19 mouse cellular contexts compared by ENCODE assay signal in the genomic region with DNA sequence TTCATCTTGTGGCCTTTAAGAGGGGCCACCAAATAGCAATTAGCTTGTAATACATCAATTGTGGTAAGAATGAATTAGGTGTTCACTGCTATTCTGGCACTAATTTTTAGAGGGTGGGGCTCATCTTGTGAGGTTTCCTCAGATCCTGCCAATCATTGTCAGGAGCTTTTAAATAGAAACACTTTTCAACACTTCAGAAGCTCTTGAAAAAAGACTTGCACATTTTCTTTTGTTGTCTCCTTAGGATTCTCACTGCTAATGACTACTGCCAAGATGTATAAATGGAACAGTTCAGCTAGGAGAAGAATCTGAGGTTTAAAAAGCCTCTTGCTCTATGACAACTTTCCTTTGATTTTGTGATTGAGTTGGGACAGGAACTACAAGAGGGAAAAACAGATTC.
DNase-seq lines count a peak whose midpoint lies in the region; ATAC-seq and TF ChIP-seq lines count a peak whose summit lies in the region.
"Had no signal": no experiment of that assay in that cellular context is flagged by ENCODE, and none has a peak within 500 bp of the region (broad histone marks: within the 10 kb centered on the region; RNA-seq: fewer than 3 reads in every experiment).

No protein-coding gene starts in this region.

- ATAC-seq in forebrain, embryonic 13.5 days: peak; percentile 76; the same call in 1 of the 2 replicates
- ATAC-seq in forebrain, embryonic 11.5 days (replicated peaks; ENCODE audit: low FRiP score): no peak
- peak; percentile 46; the same call in 1 of the 2 replicates for ATAC-seq in forebrain, embryonic 14.5 days
- ATAC-seq in liver, postnatal 0 days: no peak
- ATAC-seq: hindbrain, embryonic 16.5 days had no signal

- TF ChIP-seq EP300 in liver, postnatal 0 days (IDR thresholded peaks at IDR 0.05; ENCODE audit: low read depth): no peak

- H3K4me2 ChIP-seq in forebrain, embryonic 13.5 days: no peak overlapping the region
- no peak overlapping the region for H3K4me2 ChIP-seq in forebrain, embryonic 11.5 days (ENCODE audit: low read depth, low read length, severe bottlenecking)
- H3K4me2 ChIP-seq in forebrain, embryonic 14.5 days (ENCODE audit: low read length): no peak overlapping the region
- no peak overlapping the region for H3K4me2 ChIP-seq in liver, postnatal 0 days (ENCODE audit: low read depth, low read length)
- H3K4me2 ChIP-seq: embryonic facial prominence, embryonic 15.5 days; heart, embryonic 13.5 days had no signal

- DNase-seq in forebrain, embryonic 11.5 days (ENCODE audit: low spot score): no peak
- peak; percentile 38 for DNase-seq in brain, adult 2 months (ENCODE audit: low read depth, low spot score)
- peak; percentile 38 for DNase-seq in forebrain, embryonic 14.5 days (ENCODE audit: low spot score)
- DNase-seq in telencephalon, adult 2 months (ENCODE audit: low read depth, low spot score): peak; percentile 28
- DNase-seq in thymus, postnatal 10 days (ENCODE audit: low spot score in 2 of 2): no peak
- no peak for DNase-seq in liver, postnatal 0 days
- DNase-seq: adrenal gland, postnatal 14 days; cerebellum, adult 2 months; cerebellum, postnatal 10 days; embryo, embryonic 11 days; gastrocnemius, postnatal 14 days; heart, adult 2 months; heart, postnatal 36 days; kidney, adult 11 months had no signal

- no peak overlapping the region for H3K9ac ChIP-seq in forebrain, embryonic 13.5 days
- no peak overlapping the region for H3K9ac ChIP-seq in forebrain, embryonic 11.5 days (ENCODE audit: low read length)
- no peak overlapping the region for H3K9ac ChIP-seq in forebrain, embryonic 14.5 days (ENCODE audit: low read length)
- no peak overlapping the region for H3K9ac ChIP-seq in liver, postnatal 0 days (replicated peaks)
- H3K9ac ChIP-seq: embryonic facial prominence, embryonic 15.5 days; heart, embryonic 13.5 days had no signal

- no peaks in the 10 kb centered on the region for H3K27me3 ChIP-seq in forebrain, embryonic 13.5 days
- no peaks in the 10 kb centered on the region for H3K27me3 ChIP-seq in forebrain, embryonic 11.5 days (ENCODE audit: control insufficient read depth, insufficient read depth, low read length)
- H3K27me3 ChIP-seq in forebrain, embryonic 14.5 days (replicated peaks; ENCODE audit: control insufficient read depth, insufficient read depth, low read length): no peaks in the 10 kb centered on the region
- H3K27me3 ChIP-seq in liver, postnatal 0 days (ENCODE audit: insufficient read depth, low read length): no peaks in the 10 kb centered on the region
- H3K27me3 ChIP-seq: embryonic facial prominence, embryonic 15.5 days; heart, embryonic 13.5 days had no signal

- peaks cover 5% of the 10 kb centered on the region for H3K4me1 ChIP-seq in forebrain, embryonic 13.5 days
- no peaks in the 10 kb centered on the region for H3K4me1 ChIP-seq in forebrain, embryonic 11.5 days (replicated peaks; ENCODE audit: control insufficient read depth, insufficient read depth, low read length)
- no peaks in the 10 kb centered on the region for H3K4me1 ChIP-seq in forebrain, embryonic 14.5 days (ENCODE audit: control insufficient read depth, insufficient read depth, low read length)
- H3K4me1 ChIP-seq in liver, postnatal 0 days (ENCODE audit: insufficient read depth): no peaks in the 10 kb centered on the region
- H3K4me1 ChIP-seq: embryonic facial prominence, embryonic 15.5 days had no signal

- TF ChIP-seq CTCF in liver, postnatal 0 days (IDR thresholded peaks at IDR 0.05; ENCODE audit: low read depth): no peak

- no peaks in the 10 kb centered on the region for H3K9me3 ChIP-seq in forebrain, embryonic 13.5 days (replicated peaks)
- H3K9me3 ChIP-seq in forebrain, embryonic 11.5 days (ENCODE audit: control insufficient read depth, low read length): no peaks in the 10 kb centered on the region
- no peaks in the 10 kb centered on the region for H3K9me3 ChIP-seq in forebrain, embryonic 14.5 days (replicated peaks; ENCODE audit: control insufficient read depth, low read length)
- H3K9me3 ChIP-seq in liver, postnatal 0 days (ENCODE audit: low read length): no peaks in the 10 kb centered on the region
- H3K9me3 ChIP-seq: embryonic facial prominence, embryonic 15.5 days; heart, embryonic 13.5 days had no signal

- H3K36me3 ChIP-seq in forebrain, embryonic 13.5 days (ENCODE audit: poor library complexity, severe bottlenecking): no peaks in the 10 kb centered on the region
- no peaks in the 10 kb centered on the region for H3K36me3 ChIP-seq in forebrain, embryonic 11.5 days (ENCODE audit: control insufficient read depth, insufficient read depth, low read length)
- H3K36me3 ChIP-seq in forebrain, embryonic 14.5 days (ENCODE audit: control insufficient read depth, insufficient read depth, low read length): no peaks in the 10 kb centered on the region
- H3K36me3 ChIP-seq in liver, postnatal 0 days (replicated peaks; ENCODE audit: insufficient read depth, low read length): no peaks in the 10 kb centered on the region
- H3K36me3 ChIP-seq: embryonic facial prominence, embryonic 15.5 days; heart, embryonic 13.5 days had no signal

- H3K27ac ChIP-seq in forebrain, embryonic 13.5 days: no peak overlapping the region
- no peak overlapping the region for H3K27ac ChIP-seq in forebrain, embryonic 11.5 days (ENCODE audit: low read depth, low read length)
- H3K27ac ChIP-seq in forebrain, embryonic 14.5 days (ENCODE audit: low read depth, low read length): no peak overlapping the region
- H3K27ac ChIP-seq in liver, postnatal 0 days (ENCODE audit: low read depth): no peak overlapping the region
- H3K27ac ChIP-seq: embryonic facial prominence, embryonic 15.5 days; heart, adult 2 months; heart, embryonic 13.5 days had no signal

- no peak overlapping the region for H3K4me3 ChIP-seq in forebrain, embryonic 13.5 days
- no peak overlapping the region for H3K4me3 ChIP-seq in forebrain, embryonic 11.5 days (ENCODE audit: low read depth, low read length)
- H3K4me3 ChIP-seq in forebrain, embryonic 14.5 days (ENCODE audit: low read depth, low read length): no peak overlapping the region
- no peak overlapping the region for H3K4me3 ChIP-seq in liver, postnatal 0 days (ENCODE audit: low read depth, low read length)
- H3K4me3 ChIP-seq: embryonic facial prominence, embryonic 15.5 days; erythroblast, embryonic 14.5 days; heart, adult 2 months; heart, embryonic 13.5 days had no signal

Comparison
In these comparisons a context has a peak if more than half of its experiments do, and no peak if none do; other contexts are left out.
1. ATAC-seq: peak in forebrain, embryonic 13.5 days (single experiment) and forebrain, embryonic 14.5 days (single experiment); none in forebrain, embryonic 11.5 days (single experiment) and liver, postnatal 0 days (single experiment).
2. DNase-seq: peak in brain, adult 2 months (single experiment), forebrain, embryonic 14.5 days (single experiment) and telencephalon, adult 2 months (single experiment); none in forebrain, embryonic 11.5 days (single experiment), thymus, postnatal 10 days (0 of 2) and liver, postnatal 0 days (single experiment).